Mouse (Mus musculus): Measurements from ENCODE around the gene Nob1. TPM values are rescaled to one million over a fixed set of nuclear protein-coding genes. Genes with fewer than 3 reads are reported as not detected.
A peak's percentile ranks its signal among the peaks of the same experiment; 100 is the strongest.

Nob1 gene
- 79.1 and 81.5 TPM in 2 replicates for polyA plus RNA-seq (2016; fragmentation: Nextera tagmentation; extraction: Ambion mirVana)

GRCm38 (mm10) chr8:107424597-107425229, at the start of gene Nob1:
Nob1 (minus strand) TSS chr8:107425051.
- H3K9me3 ChIP-seq, result no peaks in the 10 kb centered on the region
- peaks cover 31% of the 10 kb centered on the region for H3K36me3 ChIP-seq
- H3K4me1 ChIP-seq, result peaks cover 15% of the 10 kb centered on the region
- WGBS, result under 1% methylated on average over 50 of the region's 50 CpGs
- H3K4me2 ChIP-seq (replicated peaks), result peak within 1 kb of the TSS; percentile 84
- peak within 1 kb of the TSS; percentile 81 for H3K9ac ChIP-seq
- peak within 1 kb of the TSS; percentile 90 for H3K4me3 ChIP-seq
- ATAC-seq (ENCODE audit: low FRiP score, low read depth), result peak; percentile 99
- no peak within 1 kb of the TSS; the same call in 1 of the 2 replicates for H3K27ac ChIP-seq
- H3K27me3 ChIP-seq (replicated peaks), result 0 out of 2 replicates have a peak, but pooled peaks cover 3% of the 10 kb centered on the region

DNA sequence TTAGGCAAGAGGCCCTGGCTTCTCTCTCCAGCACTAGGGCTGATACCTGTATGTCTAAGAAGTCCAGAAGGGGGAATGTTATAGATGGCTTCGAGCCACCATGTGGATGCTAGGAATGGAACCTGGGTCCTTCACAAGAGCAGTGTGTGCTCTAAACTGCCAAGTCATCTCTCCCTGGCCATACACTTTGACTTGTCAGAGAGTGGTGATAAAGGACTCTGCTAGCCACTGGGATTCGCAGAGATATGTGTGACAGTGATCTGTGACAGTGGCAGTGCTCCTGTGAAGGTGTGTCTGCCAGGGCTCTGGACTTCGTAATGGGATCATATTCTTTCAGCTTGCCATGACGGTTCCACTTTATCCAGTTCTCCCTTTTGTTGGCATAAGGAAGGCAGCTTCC, 48.5 kb upstream of the Nob1 start:
- Histone ChIP-seq H3K4me1 (peaks cover 16% of the 10 kb centered on the region; the same call in 1 of the 2 replicates), H3K9me3 (no peaks in the 10 kb centered on the region), H3K36me3 (peaks cover 17% of the 10 kb centered on the region; the same call in 1 of the 2 replicates), H3K9ac (no peak overlapping the region), H3K27me3 (replicated peaks) (no peaks in the 10 kb centered on the region), H3K4me2 (replicated peaks) (no peak overlapping the region), H3K27ac (no peak overlapping the region), H3K4me3 (no peak overlapping the region)
- WGBS, result 93% methylated on average over 4 of the region's 4 CpGs
- ATAC-seq (ENCODE audit: low FRiP score, low read depth), result no peak

DNA sequence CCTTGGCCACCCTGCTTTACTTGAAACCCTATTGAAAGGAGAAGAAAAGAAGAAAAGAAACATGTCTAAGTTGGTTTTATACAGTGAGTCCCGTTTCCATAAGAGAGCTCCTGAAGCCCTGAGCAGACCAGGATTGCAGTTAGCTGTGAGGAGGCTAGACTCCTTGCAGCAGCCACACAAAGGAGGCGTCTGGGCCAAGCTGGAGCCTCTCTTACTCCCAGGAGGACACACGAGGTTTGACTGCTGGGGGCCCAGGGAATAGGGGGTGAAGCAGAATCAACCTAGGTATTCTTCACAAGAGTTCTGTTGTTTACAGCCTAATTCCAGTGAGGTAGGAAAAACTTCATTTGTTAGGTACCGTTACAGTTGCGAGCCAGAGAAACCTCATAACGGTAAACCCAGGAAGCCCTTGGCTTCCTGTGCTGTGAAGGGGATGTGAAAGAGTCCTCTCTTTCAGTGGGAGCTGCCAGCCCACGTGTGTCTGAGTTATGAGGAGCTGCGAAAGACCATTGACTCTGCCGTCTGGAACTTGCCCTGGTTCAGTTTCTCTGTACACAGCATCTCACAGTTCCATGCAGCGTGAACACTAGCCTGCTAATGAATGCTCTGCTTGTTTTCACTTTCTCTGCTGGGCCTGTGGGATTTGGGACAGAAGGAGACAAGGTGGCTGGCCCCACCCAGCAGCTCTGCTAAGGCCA, 47.7 kb upstream of the Nob1 start:
- peaks cover 18% of the 10 kb centered on the region; the same call in 1 of the 2 replicates for H3K36me3 ChIP-seq
- no peak overlapping the region for H3K9ac ChIP-seq
- no peak overlapping the region for H3K4me3 ChIP-seq
- 66% methylated on average over 10 of the region's 10 CpGs for WGBS
- no peaks in the 10 kb centered on the region for H3K9me3 ChIP-seq
- peaks cover 16% of the 10 kb centered on the region; the same call in 1 of the 2 replicates for H3K4me1 ChIP-seq
- H3K27ac ChIP-seq, result no peak overlapping the region
- no peaks in the 10 kb centered on the region for H3K27me3 ChIP-seq (replicated peaks)
- no peak overlapping the region for H3K4me2 ChIP-seq (replicated peaks)
- ATAC-seq (ENCODE audit: low FRiP score, low read depth), result no peak

DNA sequence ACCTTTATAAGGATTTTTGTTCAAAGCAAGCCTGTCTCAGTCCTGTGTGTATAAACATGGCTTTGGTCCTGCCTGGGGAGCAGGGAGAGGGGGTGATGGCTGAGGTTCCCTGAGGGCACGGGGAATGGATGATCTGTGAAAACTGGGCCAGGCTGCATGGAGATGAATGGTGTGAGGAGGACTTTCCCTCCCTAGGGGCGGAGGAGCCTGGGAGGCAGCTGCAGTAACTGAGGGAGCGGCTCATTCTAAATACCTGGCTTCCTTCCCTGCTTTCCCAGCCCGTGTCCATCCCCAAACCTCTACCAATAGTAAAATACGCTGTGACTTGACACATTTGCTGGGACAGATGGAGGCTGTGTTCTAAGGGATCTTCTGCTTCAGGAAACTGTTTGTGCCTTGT, 45.5 kb upstream of the Nob1 start:
- Histone ChIP-seq H3K9me3 (no peaks in the 10 kb centered on the region), H3K27me3 (replicated peaks) (no peaks in the 10 kb centered on the region), H3K4me1 (peaks cover 16% of the 10 kb centered on the region; the same call in 1 of the 2 replicates), H3K27ac (no peak overlapping the region), H3K4me3 (no peak overlapping the region), H3K4me2 (replicated peaks) (no peak overlapping the region), H3K36me3 (peaks cover 32% of the 10 kb centered on the region), H3K9ac (no peak overlapping the region)
- 73% methylated on average over 5 of the region's 5 CpGs for WGBS
- no peak for ATAC-seq (ENCODE audit: low FRiP score, low read depth)

DNA sequence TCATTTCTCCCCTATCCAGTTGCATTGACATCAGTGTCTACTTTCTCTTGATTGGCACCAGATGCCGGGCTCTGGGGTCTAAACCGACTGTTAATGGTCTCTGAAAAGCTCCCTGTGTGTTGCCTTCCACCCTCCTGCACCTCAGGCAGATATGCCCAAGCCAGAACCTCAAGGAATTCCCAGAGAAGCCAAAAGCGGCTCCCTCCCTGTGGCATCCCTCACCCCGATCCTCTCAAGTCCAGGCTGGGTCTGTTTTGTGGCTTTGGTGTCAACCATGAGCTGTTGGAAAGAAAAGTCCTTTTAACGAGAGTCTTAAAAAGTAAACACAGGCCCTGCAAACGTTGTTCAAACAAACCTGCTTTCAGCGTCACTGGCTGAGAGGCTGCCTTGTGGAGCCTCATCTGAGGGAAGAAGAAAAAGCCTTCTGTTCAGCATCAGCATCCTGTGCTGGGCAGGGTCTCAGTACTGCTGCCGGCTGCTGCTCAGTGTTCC, 44.0 kb upstream of the Nob1 start:
- 58% methylated on average over 8 of the region's 8 CpGs for WGBS
- no peak overlapping the region for H3K27ac ChIP-seq
- H3K4me1 ChIP-seq, result peaks cover 16% of the 10 kb centered on the region; the same call in 1 of the 2 replicates
- no peaks in the 10 kb centered on the region for H3K9me3 ChIP-seq
- H3K36me3 ChIP-seq, result peaks cover 31% of the 10 kb centered on the region
- no peak overlapping the region for H3K4me2 ChIP-seq (replicated peaks)
- no peak overlapping the region for H3K9ac ChIP-seq
- no peaks in the 10 kb centered on the region for H3K27me3 ChIP-seq (replicated peaks)
- no peak overlapping the region for H3K4me3 ChIP-seq
- no peak for ATAC-seq (ENCODE audit: low FRiP score, low read depth)

- Histone ChIP-seq H3K27ac (no peak overlapping the region), H3K9ac (no peak overlapping the region), H3K9me3 (no peaks in the 10 kb centered on the region), H3K36me3 (peaks cover 44% of the 10 kb centered on the region), H3K4me1 (peaks cover 9% of the 10 kb centered on the region; the same call in 1 of the 2 replicates), H3K4me2 (replicated peaks) (no peak overlapping the region), H3K4me3 (no peak overlapping the region), H3K27me3 (replicated peaks) (no peaks in the 10 kb centered on the region)
- no peak for ATAC-seq (ENCODE audit: low FRiP score, low read depth)
- 97% methylated on average over 5 of the region's 5 CpGs for WGBS
These were observed 41.8 kb upstream of the Nob1 start for GRCm38 (mm10) chr8:107466642-107467041.

- Histone ChIP-seq H3K4me2 (replicated peaks) (no peak overlapping the region), H3K9ac (no peak overlapping the region), H3K36me3 (peaks cover 55% of the 10 kb centered on the region), H3K4me1 (peaks cover 7% of the 10 kb centered on the region; the same call in 1 of the 2 replicates), H3K4me3 (no peak overlapping the region), H3K9me3 (no peaks in the 10 kb centered on the region), H3K27me3 (replicated peaks) (no peaks in the 10 kb centered on the region), H3K27ac (no peak overlapping the region)
- whole genome bisulfite sequencing, result 54% methylated on average over 3 of the region's 3 CpGs
- no peak for ATAC-seq (ENCODE audit: low FRiP score, low read depth)
These were observed 40.6 kb upstream of the Nob1 start for GRCm38 (mm10) chr8:107465332-107465990.

- peaks cover 66% of the 10 kb centered on the region for H3K36me3 ChIP-seq
These were observed 37.6 kb upstream of the Nob1 start for GRCm38 (mm10) chr8:107462423-107462822.

GRCm38 (mm10) chr8:107458281-107458680, 33.4 kb upstream of the Nob1 start:
- H3K9me3 ChIP-seq, result no peaks in the 10 kb centered on the region
- no peak overlapping the region for H3K9ac ChIP-seq
- no peaks in the 10 kb centered on the region for H3K27me3 ChIP-seq (replicated peaks)
- H3K4me3 ChIP-seq, result no peak overlapping the region
- peaks cover 55% of the 10 kb centered on the region for H3K36me3 ChIP-seq
- 79% methylated on average over 6 of the region's 6 CpGs for WGBS
- H3K27ac ChIP-seq, result no peak overlapping the region
- no peak overlapping the region for H3K4me2 ChIP-seq (replicated peaks)
- no peaks in the 10 kb centered on the region for H3K4me1 ChIP-seq
- no peak for ATAC-seq (ENCODE audit: low FRiP score, low read depth)

More at GRCm38 (mm10) chr8:107462423-107462822, 37.6 kb upstream of the Nob1 start:
- H3K4me3 ChIP-seq, result no peak overlapping the region
- ATAC-seq (ENCODE audit: low FRiP score, low read depth), result no peak
- H3K27ac ChIP-seq, result no peak overlapping the region
- 92% methylated on average over 5 of the region's 5 CpGs for WGBS
- H3K4me2 ChIP-seq (replicated peaks), result no peak overlapping the region
- H3K4me1 ChIP-seq, result no peaks in the 10 kb centered on the region
- H3K9me3 ChIP-seq, result no peaks in the 10 kb centered on the region
- no peaks in the 10 kb centered on the region for H3K27me3 ChIP-seq (replicated peaks)
- H3K9ac ChIP-seq, result no peak overlapping the region

DNA sequence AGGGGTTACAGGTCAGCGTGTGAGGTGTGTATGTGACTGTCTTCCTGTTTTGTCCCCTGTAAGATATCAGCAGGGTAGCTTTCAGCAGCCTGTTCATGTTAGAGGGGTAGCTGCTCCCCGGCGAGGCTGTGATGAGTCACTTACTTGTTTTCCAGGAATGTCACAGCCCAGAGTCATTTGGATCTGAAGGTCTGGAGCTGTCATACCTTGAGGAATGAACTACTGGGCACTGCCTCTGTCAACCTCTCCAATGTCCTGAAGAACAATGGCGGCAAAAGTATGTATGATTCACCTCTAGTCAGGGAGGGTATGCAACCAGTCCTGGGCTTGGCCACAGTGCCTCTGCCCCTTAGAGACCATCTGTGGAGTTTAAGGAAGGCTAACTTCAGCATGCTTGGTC, 32.9 kb upstream of the Nob1 start:
- Histone ChIP-seq H3K27me3 (replicated peaks) (no peaks in the 10 kb centered on the region), H3K4me3 (no peak overlapping the region), H3K4me1 (no peaks in the 10 kb centered on the region), H3K36me3 (peaks cover 52% of the 10 kb centered on the region), H3K9me3 (no peaks in the 10 kb centered on the region), H3K27ac (no peak overlapping the region), H3K4me2 (replicated peaks) (no peak overlapping the region), H3K9ac (no peak overlapping the region)
- no peak for ATAC-seq (ENCODE audit: low FRiP score, low read depth)
- WGBS, result 80% methylated on average over 4 of the region's 4 CpGs

GRCm38 (mm10) chr8:107455268-107455667, 30.4 kb upstream of the Nob1 start:
- WGBS, result 16% methylated on average over 3 of the region's 3 CpGs
- peaks cover 30% of the 10 kb centered on the region for H3K36me3 ChIP-seq

DNA sequence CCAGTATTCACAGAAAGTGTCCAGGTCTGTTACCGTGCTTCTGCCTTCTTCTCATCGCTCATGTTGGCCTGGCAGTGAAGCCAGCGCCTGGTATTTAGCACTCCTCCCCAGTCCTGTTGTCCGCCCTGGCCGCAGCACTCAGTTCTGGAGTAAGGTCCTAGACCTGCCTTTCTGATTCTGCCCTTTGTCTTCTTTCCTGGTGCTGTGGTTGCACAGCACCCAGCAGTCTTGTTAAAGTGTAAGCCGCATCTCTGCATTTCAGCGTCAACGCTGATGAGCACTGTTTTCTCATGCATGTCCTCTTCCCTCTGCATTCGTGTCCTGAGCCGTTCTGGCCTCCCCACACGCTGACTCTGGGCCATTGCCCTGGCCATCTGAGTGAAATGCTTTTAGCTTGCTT, 28.5 kb upstream of the Nob1 start:
- H3K4me3 ChIP-seq, result no peak overlapping the region
- H3K4me1 ChIP-seq, result peaks cover 4% of the 10 kb centered on the region; the same call in 1 of the 2 replicates
- no peak overlapping the region for H3K9ac ChIP-seq
- peaks cover 20% of the 10 kb centered on the region for H3K36me3 ChIP-seq
- H3K4me2 ChIP-seq (replicated peaks), result no peak overlapping the region
- ATAC-seq (ENCODE audit: low FRiP score, low read depth), result no peak
- H3K27me3 ChIP-seq (replicated peaks), result no peaks in the 10 kb centered on the region
- no peaks in the 10 kb centered on the region for H3K9me3 ChIP-seq
- H3K27ac ChIP-seq, result no peak overlapping the region
- 97% methylated on average over 11 of the region's 11 CpGs for WGBS

More at GRCm38 (mm10) chr8:107455268-107455667, 30.4 kb upstream of the Nob1 start:
- Histone ChIP-seq H3K9me3 (no peaks in the 10 kb centered on the region), H3K4me1 (no peaks in the 10 kb centered on the region), H3K4me2 (replicated peaks) (no peak overlapping the region), H3K9ac (no peak overlapping the region), H3K27me3 (replicated peaks) (no peaks in the 10 kb centered on the region), H3K4me3 (no peak overlapping the region), H3K27ac (no peak overlapping the region)
- no peak for ATAC-seq (ENCODE audit: low FRiP score, low read depth)
